Mouse (Mus musculus): ENCODE measurements around the gene Lrmda. TPM values are rescaled to one million over a fixed set of nuclear protein-coding genes. Genes with fewer than 3 reads are reported as not detected.

Lrmda gene
- polyA plus RNA-seq, 1 experiment from 2014 or later: not detected

- no peak overlapping the region for H3K4me3 ChIP-seq (replicated peaks; ENCODE audit: low read depth, low read length)
- no peak overlapping the region for H3K9ac ChIP-seq (replicated peaks; ENCODE audit: low read length)
- no peak overlapping the region for H3K27ac ChIP-seq (replicated peaks; ENCODE audit: low read depth, low read length)
- 87% methylated on average over 13 of the region's 13 CpGs for WGBS
- no peaks in the 10 kb centered on the region for H3K36me3 ChIP-seq (ENCODE audit: control insufficient read depth, insufficient read depth, low read length)
- no peak overlapping the region for H3K4me2 ChIP-seq (ENCODE audit: low read length)
- no peaks in the 10 kb centered on the region for H3K9me3 ChIP-seq (ENCODE audit: control insufficient read depth, low read length)
- ATAC-seq (ENCODE audit: low FRiP score, low TSS enrichment) (no peak), DNase-seq (no peak)
- no peaks in the 10 kb centered on the region for H3K27me3 ChIP-seq (ENCODE audit: control insufficient read depth, insufficient read depth, low read length)
- no peaks in the 10 kb centered on the region for H3K4me1 ChIP-seq (ENCODE audit: control insufficient read depth, insufficient read depth, low read length)
Observed at GRCm38 (mm10) chr14:22609261-22610245, 590.0 kb downstream of the Lrmda start.

GRCm38 (mm10) chr14:22611011-22611410, 591.5 kb downstream of the Lrmda start:
- no peaks in the 10 kb centered on the region for H3K9me3 ChIP-seq (ENCODE audit: control insufficient read depth, low read length)
- 94% methylated on average over 3 of the region's 3 CpGs for WGBS

GRCm38 (mm10) chr14:22620191-22620590, 600.7 kb downstream of the Lrmda start:
- no peak overlapping the region for H3K4me2 ChIP-seq (ENCODE audit: low read length)
- DNase-seq (no peak), ATAC-seq (ENCODE audit: low FRiP score, low TSS enrichment) (no peak)
- no peaks in the 10 kb centered on the region for H3K27me3 ChIP-seq (ENCODE audit: control insufficient read depth, insufficient read depth, low read length)
- no peak overlapping the region for H3K4me3 ChIP-seq (replicated peaks; ENCODE audit: low read depth, low read length)
- no peaks in the 10 kb centered on the region for H3K4me1 ChIP-seq (ENCODE audit: control insufficient read depth, insufficient read depth, low read length)
- H3K27ac ChIP-seq (replicated peaks; ENCODE audit: low read depth, low read length): no peak overlapping the region
- H3K9me3 ChIP-seq (ENCODE audit: control insufficient read depth, low read length): no peaks in the 10 kb centered on the region
- no peak overlapping the region for H3K9ac ChIP-seq (replicated peaks; ENCODE audit: low read length)
- H3K36me3 ChIP-seq (ENCODE audit: control insufficient read depth, insufficient read depth, low read length): no peaks in the 10 kb centered on the region

More at GRCm38 (mm10) chr14:22611011-22611410, 591.5 kb downstream of the Lrmda start:
- Histone ChIP-seq H3K27me3 (ENCODE audit: control insufficient read depth, insufficient read depth, low read length) (no peaks in the 10 kb centered on the region), H3K4me3 (replicated peaks; ENCODE audit: low read depth, low read length) (no peak overlapping the region), H3K9ac (replicated peaks; ENCODE audit: low read length) (no peak overlapping the region), H3K4me2 (ENCODE audit: low read length) (no peak overlapping the region), H3K36me3 (ENCODE audit: control insufficient read depth, insufficient read depth, low read length) (no peaks in the 10 kb centered on the region), H3K4me1 (ENCODE audit: control insufficient read depth, insufficient read depth, low read length) (no peaks in the 10 kb centered on the region), H3K27ac (replicated peaks; ENCODE audit: low read depth, low read length) (no peak overlapping the region)
- DNase-seq (no peak), ATAC-seq (ENCODE audit: low FRiP score, low TSS enrichment) (no peak)

GRCm38 (mm10) chr14:22621941-22622340, 602.4 kb downstream of the Lrmda start:
- no peaks in the 10 kb centered on the region for H3K27me3 ChIP-seq (ENCODE audit: control insufficient read depth, insufficient read depth, low read length)
- H3K27ac ChIP-seq (replicated peaks; ENCODE audit: low read depth, low read length): no peak overlapping the region
- ATAC-seq (ENCODE audit: low FRiP score, low TSS enrichment) (no peak), DNase-seq (no peak)
- H3K36me3 ChIP-seq (ENCODE audit: control insufficient read depth, insufficient read depth, low read length): no peaks in the 10 kb centered on the region
- H3K4me1 ChIP-seq (ENCODE audit: control insufficient read depth, insufficient read depth, low read length): no peaks in the 10 kb centered on the region
- 93% methylated on average over 3 of the region's 3 CpGs for WGBS
- no peak overlapping the region for H3K4me3 ChIP-seq (replicated peaks; ENCODE audit: low read depth, low read length)
- no peak overlapping the region for H3K9ac ChIP-seq (replicated peaks; ENCODE audit: low read length)
- no peaks in the 10 kb centered on the region for H3K9me3 ChIP-seq (ENCODE audit: control insufficient read depth, low read length)
- no peak overlapping the region for H3K4me2 ChIP-seq (ENCODE audit: low read length)

GRCm38 (mm10) chr14:22627105-22627829, 607.8 kb downstream of the Lrmda start:
- Histone ChIP-seq H3K9ac (replicated peaks; ENCODE audit: low read length) (no peak overlapping the region), H3K4me2 (ENCODE audit: low read length) (no peak overlapping the region), H3K36me3 (ENCODE audit: control insufficient read depth, insufficient read depth, low read length) (no peaks in the 10 kb centered on the region), H3K27me3 (ENCODE audit: control insufficient read depth, insufficient read depth, low read length) (no peaks in the 10 kb centered on the region), H3K4me3 (replicated peaks; ENCODE audit: low read depth, low read length) (no peak overlapping the region), H3K27ac (replicated peaks; ENCODE audit: low read depth, low read length) (no peak overlapping the region), H3K9me3 (ENCODE audit: control insufficient read depth, low read length) (no peaks in the 10 kb centered on the region), H3K4me1 (ENCODE audit: control insufficient read depth, insufficient read depth, low read length) (no peaks in the 10 kb centered on the region)
- DNase-seq (no peak), ATAC-seq (ENCODE audit: low FRiP score, low TSS enrichment) (no peak)
- 86% methylated on average over 8 of the region's 8 CpGs for WGBS

GRCm38 (mm10) chr14:22630361-22630867, 610.9 kb downstream of the Lrmda start:
- ATAC-seq (ENCODE audit: low FRiP score, low TSS enrichment) (no peak), DNase-seq (no peak)
- Histone ChIP-seq H3K36me3 (ENCODE audit: control insufficient read depth, insufficient read depth, low read length) (no peaks in the 10 kb centered on the region), H3K27ac (replicated peaks; ENCODE audit: low read depth, low read length) (no peak overlapping the region), H3K9me3 (ENCODE audit: control insufficient read depth, low read length) (no peaks in the 10 kb centered on the region), H3K27me3 (ENCODE audit: control insufficient read depth, insufficient read depth, low read length) (no peaks in the 10 kb centered on the region), H3K4me3 (replicated peaks; ENCODE audit: low read depth, low read length) (no peak overlapping the region), H3K9ac (replicated peaks; ENCODE audit: low read length) (no peak overlapping the region), H3K4me2 (ENCODE audit: low read length) (no peak overlapping the region), H3K4me1 (ENCODE audit: control insufficient read depth, insufficient read depth, low read length) (no peaks in the 10 kb centered on the region)
- WGBS: 93% methylated on average over 9 of the region's 9 CpGs

GRCm38 (mm10) chr14:22633612-22634011, 614.1 kb downstream of the Lrmda start:
- WGBS: 84% methylated on average over 1 of the region's 1 CpGs
- Histone ChIP-seq H3K4me1 (ENCODE audit: control insufficient read depth, insufficient read depth, low read length) (no peaks in the 10 kb centered on the region), H3K36me3 (ENCODE audit: control insufficient read depth, insufficient read depth, low read length) (no peaks in the 10 kb centered on the region), H3K4me3 (replicated peaks; ENCODE audit: low read depth, low read length) (no peak overlapping the region), H3K9ac (replicated peaks; ENCODE audit: low read length) (no peak overlapping the region), H3K27ac (replicated peaks; ENCODE audit: low read depth, low read length) (no peak overlapping the region), H3K9me3 (ENCODE audit: control insufficient read depth, low read length) (no peaks in the 10 kb centered on the region), H3K27me3 (ENCODE audit: control insufficient read depth, insufficient read depth, low read length) (no peaks in the 10 kb centered on the region), H3K4me2 (ENCODE audit: low read length) (no peak overlapping the region)
- ATAC-seq (ENCODE audit: low FRiP score, low TSS enrichment) (no peak), DNase-seq (no peak)

GRCm38 (mm10) chr14:22643494-22643893, 624.0 kb downstream of the Lrmda start:
- H3K9me3 ChIP-seq (ENCODE audit: control insufficient read depth, low read length): no peaks in the 10 kb centered on the region
- WGBS: 87% methylated on average over 4 of the region's 4 CpGs
- ATAC-seq (ENCODE audit: low FRiP score, low TSS enrichment) (no peak), DNase-seq (no peak)
- no peak overlapping the region for H3K4me2 ChIP-seq (ENCODE audit: low read length)
- no peak overlapping the region for H3K27ac ChIP-seq (replicated peaks; ENCODE audit: low read depth, low read length)
- H3K36me3 ChIP-seq (ENCODE audit: control insufficient read depth, insufficient read depth, low read length): no peaks in the 10 kb centered on the region
- no peaks in the 10 kb centered on the region for H3K27me3 ChIP-seq (ENCODE audit: control insufficient read depth, insufficient read depth, low read length)
- H3K4me1 ChIP-seq (ENCODE audit: control insufficient read depth, insufficient read depth, low read length): no peaks in the 10 kb centered on the region
- no peak overlapping the region for H3K4me3 ChIP-seq (replicated peaks; ENCODE audit: low read depth, low read length)
- no peak overlapping the region for H3K9ac ChIP-seq (replicated peaks; ENCODE audit: low read length)

Data from midbrain, embryonic 14.5 days (tissue).